Mouse (Mus musculus): ENCODE results near the gene Trappc11. TPM values are rescaled to one million over a fixed set of nuclear protein-coding genes. Genes with fewer than 3 reads are reported as not detected.

The Trappc11 gene
- 10 to 100 TPM; 20.1 to 21.7 (median 20.8) TPM for total RNA-seq (2022)

DNA sequence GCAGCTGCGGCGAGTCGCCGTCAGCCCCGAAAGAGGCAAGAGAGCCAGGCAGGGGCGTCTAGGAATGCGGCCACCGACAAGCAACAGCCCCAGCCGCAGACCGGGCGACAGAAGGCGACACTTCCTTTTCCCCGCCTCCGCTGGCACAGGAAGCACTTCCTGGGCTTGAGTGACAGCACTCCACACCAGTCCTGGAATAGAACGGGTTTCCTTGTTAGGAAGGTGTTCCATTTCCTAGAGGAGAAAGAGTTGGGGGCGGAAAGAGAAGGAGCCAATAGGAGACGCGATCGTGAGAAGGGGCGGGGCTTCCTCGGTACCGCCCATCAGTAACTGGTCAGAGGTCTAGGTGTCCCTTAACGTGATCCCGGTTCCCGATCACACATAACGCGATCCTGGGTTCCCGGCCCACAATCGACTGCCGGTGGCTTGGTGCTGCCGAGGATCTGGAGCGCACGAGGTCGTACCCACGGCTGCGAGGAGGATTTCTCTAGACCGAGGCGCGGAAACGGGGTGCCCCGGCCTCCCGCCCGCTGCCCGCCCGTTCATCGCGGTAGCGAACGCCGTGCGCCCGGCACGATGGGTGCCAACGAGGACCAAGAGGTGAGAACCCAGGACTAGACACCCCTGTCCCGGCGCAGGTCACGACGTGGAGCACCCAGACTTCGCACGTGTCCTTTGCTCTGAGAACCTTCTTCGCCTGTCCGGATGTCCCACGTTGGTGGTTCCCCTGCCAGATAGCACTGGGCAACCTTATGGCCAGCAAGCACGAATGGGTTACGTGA, at the start of gene Trappc11, which contains the start of gene Rwdd4a:
Gene Trappc11, minus strand, starts transcription at position 127 of the 782 bp plus-strand sequence.
Gene Rwdd4a, plus strand, starts transcription at position 321 of the 782 bp plus-strand sequence.
- DNase-seq (ENCODE audit: low spot score), result peak; percentile 99

- DNase-seq (ENCODE audit: low spot score), result no peak
Observed at GRCm38 (mm10) chr8:47581454-47581853, 48.2 kb upstream of the Trappc11 start.

GRCm38 (mm10) chr8:47573482-47573881, 40.2 kb upstream of the Trappc11 start:
- DNase-seq (ENCODE audit: low spot score), result no peak

- DNase-seq (ENCODE audit: low spot score), result no peak
Observed at GRCm38 (mm10) chr8:47570161-47570560, 36.9 kb upstream of the Trappc11 start.

DNA sequence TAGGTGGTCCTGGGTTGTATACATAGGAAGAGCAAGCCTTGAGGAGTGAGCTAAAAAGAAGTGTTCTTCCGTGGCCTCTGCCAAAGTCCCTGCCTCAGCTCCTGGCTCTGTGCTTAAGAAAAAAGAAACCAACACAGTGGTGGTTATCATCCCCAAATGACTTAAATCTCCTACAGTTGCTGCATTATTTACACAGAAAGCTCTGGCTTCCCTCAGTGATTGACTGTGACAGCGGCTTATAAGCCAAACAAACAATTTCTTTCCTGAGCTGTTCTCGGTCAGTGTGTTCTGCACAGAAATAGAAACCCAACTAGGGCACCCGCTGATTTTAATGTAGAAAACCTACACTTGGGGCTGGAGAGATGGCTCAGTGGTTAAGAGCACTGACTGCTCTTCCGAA, 34.8 kb upstream of the Trappc11 start:
- no peak for DNase-seq (ENCODE audit: low spot score)

GRCm38 (mm10) chr8:47566551-47566950, 33.3 kb upstream of the Trappc11 start:
- no peak for DNase-seq (ENCODE audit: low spot score)

GRCm38 (mm10) chr8:47560801-47561200, 27.5 kb upstream of the Trappc11 start:
- DNase-seq (ENCODE audit: low spot score), result no peak

DNA sequence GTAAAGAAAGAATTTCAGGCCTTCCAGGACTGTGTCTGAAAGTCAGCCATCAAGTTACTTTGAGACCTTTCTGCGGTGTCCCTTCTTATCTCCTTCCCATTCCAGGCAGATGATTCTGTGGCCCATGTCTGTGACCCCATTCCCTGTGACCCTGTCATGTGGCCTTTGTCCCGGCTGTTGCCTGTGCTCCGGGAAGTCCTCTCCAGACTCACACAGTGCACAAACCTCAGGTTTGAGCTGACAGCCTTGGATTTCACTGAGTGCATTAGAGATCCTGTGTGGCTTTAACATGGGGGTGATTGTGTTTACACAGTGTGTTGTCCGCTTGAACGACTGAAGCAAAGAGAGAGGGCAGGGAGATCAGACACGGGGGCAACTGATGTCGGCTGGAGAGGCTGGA, 25.0 kb upstream of the Trappc11 start:
- no peak for DNase-seq (ENCODE audit: low spot score)

DNA sequence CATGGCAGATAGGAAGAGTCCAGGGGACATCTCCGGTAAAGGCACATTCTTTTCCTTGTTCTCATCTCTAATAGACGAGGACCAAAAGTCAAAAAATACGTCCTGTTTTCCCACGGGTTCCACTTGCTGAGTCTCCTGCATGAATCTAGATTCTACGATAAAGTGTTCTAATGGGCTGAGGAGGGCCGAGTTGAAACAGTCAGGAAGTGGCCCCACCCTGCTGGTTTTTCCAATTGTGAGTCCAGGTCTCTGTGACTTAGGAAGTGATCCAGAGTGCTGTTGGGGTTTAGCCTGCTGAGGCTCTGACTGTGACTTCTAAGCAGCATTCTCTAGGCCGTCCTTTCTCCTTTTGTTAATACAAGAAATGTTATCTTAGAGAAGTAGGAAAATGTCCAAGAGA, 23.2 kb upstream of the Trappc11 start:
- DNase-seq (ENCODE audit: low spot score), result peak; percentile 61

DNA sequence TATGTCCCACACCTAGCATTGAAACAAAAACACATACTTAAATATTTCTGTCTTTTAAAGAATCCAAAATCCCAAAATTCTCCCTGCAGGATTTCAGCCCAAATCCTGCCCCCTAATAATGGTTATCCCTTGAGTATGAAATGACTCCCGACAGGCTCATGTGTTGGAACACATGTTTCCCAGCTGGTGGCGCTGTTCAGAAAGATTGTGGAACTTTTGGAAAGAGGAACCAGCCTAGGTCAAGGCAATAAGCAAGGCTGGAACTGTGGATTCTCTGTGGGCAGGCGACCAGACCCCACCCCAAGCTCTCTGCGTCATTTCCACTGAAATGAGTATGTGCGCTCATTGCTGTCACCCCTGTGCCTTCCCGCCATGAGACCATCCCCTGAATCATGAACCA, 20.3 kb upstream of the Trappc11 start:
- DNase-seq (ENCODE audit: low spot score), result no peak

DNA sequence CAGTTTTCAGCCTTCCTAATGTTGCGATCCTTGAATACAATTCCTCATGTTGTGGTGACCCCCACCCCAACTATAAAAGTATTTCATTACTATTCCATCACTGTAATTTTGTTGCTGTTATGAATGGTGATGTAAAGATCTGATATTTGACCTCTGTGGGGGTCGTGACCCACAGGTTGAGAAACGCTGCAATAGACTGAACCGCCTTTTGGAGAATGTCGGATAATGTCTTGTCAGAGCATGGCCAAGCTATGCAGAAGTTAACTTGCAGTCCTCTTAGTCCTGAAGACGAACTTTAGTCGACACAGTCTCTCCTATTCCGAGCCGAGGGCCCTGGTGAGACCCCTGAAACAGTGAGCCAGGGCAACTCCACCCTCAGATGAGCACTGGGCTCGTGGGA, 13.8 kb upstream of the Trappc11 start:
- no peak for DNase-seq (ENCODE audit: low spot score)

- DNase-seq (ENCODE audit: low spot score), result no peak
Observed at GRCm38 (mm10) chr8:47544094-47544493, 10.8 kb upstream of the Trappc11 start.

DNA sequence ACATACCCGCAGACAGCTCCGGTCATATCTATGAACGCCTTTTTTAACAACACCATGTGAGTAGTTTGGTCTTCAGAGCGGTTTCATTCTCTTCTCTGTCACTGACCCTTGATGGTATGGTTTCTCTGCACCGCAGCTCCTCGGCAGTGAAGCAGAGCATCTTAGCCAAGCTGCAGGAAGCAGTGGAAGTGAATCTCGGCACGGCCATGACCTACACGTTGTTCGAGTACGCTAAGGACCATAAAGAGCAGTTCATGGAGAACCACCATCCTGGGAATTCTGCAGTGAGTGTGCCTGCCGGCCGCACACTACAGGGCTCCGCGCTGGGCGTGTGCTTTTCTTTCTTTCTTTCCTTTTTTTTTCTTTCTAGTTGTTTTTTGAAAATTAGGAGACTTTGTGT, 9.5 kb upstream of the Trappc11 start:
- no peak for DNase-seq (ENCODE audit: low spot score)

DNA sequence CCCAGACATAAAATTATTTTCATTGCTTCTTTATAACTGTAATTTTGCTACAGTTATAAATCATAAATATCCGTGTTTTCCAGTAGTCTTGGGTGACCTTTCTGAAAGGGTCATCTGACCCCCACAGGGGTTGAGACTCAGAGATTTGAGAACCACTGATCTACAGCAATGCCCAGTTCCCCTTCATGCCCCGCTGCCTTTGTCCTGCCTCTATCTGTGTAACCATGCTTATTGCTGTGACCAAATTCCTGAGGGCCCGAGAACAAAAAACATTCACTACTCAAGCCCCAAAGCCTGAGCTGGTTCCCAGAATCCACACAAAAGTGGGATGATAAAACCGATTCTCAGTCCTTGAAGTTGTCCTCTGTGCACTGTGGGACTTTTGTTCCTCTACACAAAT, 5.1 kb upstream of the Trappc11 start:
- DNase-seq (ENCODE audit: low spot score), result no peak

- no peak for DNase-seq (ENCODE audit: low spot score)
Observed at GRCm38 (mm10) chr8:47528094-47528493, 5.2 kb downstream of the Trappc11 start.

- no peak for DNase-seq (ENCODE audit: low spot score)
Observed at GRCm38 (mm10) chr8:47513601-47514000, 19.7 kb downstream of the Trappc11 start.

DNA sequence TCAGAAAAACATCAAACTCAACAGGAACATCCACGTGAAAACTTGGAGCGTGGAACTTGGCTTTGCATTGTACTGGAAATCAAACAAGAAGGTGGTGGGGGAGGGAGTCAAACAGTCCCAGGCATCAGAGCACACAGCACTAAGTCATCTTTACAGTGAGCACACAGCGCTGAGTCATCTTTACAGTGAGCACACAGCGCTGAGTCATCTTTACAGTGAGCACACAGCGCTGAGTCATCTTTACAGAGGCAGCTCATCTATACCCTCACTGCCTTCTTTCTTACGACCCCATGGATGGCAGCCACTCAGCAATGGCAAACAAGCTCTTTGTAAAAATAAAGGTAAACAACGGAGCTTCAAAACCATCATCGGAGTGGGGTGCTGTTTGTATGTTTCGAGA, 22.3 kb downstream of the Trappc11 start:
- DNase-seq (ENCODE audit: low spot score), result no peak

DNA sequence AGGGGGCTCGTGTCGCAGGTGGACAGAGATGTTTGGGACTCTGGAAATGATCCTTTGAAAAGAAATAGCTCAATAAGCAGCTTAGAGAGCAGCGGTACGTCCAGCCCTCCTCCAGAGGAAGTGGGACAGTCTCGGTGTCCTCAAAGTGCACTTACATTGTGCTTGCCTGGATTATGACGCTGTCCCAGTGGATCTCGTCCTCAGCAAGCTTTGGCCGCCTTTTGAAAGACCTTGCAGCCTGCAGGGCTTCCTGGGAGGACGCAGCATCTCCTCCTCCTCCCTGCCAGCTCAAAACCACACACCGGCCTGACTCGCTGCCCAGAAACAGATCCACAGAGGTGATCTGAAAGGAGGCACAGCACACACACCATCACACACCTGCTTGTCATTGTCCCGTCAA, 27.8 kb downstream of the Trappc11 start:
- DNase-seq (ENCODE audit: low spot score), result no peak

DNA sequence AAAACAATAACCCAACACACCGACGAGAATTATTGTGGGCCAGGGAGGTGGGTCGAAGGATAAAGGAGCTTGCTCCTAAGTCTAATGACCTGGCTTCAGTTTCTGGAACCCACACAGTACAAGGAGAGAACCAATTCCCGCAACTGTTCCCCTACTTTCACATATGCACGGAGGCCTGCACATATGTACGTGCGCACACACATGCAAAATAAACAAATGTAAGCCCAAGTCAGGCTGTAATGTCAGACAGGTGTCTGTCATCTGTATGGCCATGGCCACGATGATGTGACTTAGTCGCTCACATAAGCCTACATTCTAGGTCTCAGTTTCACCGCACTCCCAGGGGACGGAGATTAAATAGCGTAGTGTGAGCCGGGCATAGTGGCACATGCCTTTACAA, 30.7 kb downstream of the Trappc11 start:
- no peak for DNase-seq (ENCODE audit: low spot score)

DNA sequence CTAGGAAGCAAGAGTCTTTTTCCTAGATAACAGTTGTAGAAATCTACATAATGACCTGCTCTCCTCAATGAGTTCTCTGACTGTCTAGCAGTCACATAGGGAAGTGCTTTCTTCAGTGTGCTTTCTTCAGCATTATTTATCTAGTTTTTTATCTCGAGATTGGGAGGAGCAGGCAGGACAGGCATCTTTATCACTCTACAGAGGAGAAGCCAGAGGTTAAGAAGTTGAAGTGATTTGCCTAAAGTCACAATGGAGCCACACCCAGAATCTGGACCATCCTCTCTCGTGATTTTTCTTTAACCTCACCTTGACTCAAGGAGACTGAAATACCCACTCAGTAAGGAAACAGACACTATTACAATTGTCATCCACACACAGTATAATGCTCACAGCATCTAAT, 31.3 kb downstream of the Trappc11 start:
- DNase-seq (ENCODE audit: low spot score), result no peak

- no peak for DNase-seq (ENCODE audit: low spot score)
Observed at GRCm38 (mm10) chr8:47495428-47495827, 37.8 kb downstream of the Trappc11 start.

DNA sequence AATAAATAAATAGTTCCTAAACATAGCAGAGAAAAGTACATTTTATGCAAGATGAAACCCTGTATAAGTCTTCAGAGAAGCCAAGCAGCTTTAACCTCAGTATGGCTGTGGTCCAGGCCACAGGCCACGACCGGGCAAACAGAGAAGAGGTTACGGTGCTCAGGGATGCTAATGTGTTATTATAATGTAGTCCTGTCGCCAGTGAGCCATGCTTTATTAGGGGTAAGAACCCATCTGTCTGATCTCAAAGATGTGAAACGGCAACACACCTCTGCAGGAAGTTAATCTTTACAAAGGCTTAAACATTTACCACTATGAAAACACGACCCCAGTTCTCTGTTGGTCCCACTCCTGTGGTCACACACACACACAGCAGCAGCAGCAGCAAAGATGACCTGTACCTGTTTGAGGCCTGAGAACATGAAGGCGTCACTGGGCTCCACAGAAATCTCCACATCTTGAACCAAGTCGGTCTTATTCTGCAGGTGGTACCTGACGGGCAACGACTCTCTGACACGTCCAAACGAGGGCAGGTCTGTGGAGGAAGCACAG, 38.6 kb downstream of the Trappc11 start:
- DNase-seq (ENCODE audit: low spot score), result no peak

- no peak for DNase-seq (ENCODE audit: low spot score)
Observed at GRCm38 (mm10) chr8:47493106-47493505, 40.2 kb downstream of the Trappc11 start.
